Comparison of ENCODE assay signal across 22 mouse cellular contexts in the genomic region with DNA sequence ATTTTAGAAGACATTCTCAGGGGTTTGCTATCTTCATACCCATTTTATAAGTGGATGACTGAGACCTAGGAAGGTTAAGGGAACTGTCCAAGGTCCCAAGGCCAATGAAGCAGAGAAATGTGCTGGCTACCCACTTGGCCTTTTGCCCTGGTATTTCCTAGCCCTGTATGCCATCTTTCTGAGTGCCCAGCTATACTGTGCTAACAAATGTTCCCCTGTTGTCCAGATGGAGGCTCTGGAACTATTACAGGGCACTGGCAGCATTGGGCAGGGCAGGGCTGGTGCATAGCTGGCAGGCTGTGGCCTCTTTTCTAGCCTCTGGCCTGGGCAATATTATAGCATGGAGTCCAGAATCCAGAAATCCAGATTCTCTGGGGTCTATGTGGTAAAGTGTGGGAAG. TPM values are rescaled to one million over a fixed set of nuclear protein-coding genes. Genes with fewer than 3 reads are reported as not detected.
DNase-seq lines count a peak whose midpoint lies in the region; ATAC-seq lines count a peak whose summit lies in the region.
"Had no signal": no experiment of that assay in that cellular context is flagged by ENCODE, and none has a peak within 500 bp of the region (broad histone marks: within the 10 kb centered on the region; RNA-seq: fewer than 3 reads in every experiment).

No protein-coding gene starts in this region.

- ATAC-seq in cerebellum, adult (ENCODE audit: insufficient number of reproducible peaks, low FRiP score, low TSS enrichment), result peak; percentile 74
- no peak for ATAC-seq in hindbrain, embryonic 12.5 days (ENCODE audit: low FRiP score)
- ATAC-seq: forebrain, embryonic 13.5 days; hindbrain, postnatal 0 days; intestine, embryonic 16.5 days; midbrain, embryonic 13.5 days had no signal

- no peak overlapping the region for H3K9ac ChIP-seq in hindbrain, embryonic 12.5 days
- H3K9ac ChIP-seq: embryonic facial prominence, embryonic 13.5 days; forebrain, embryonic 13.5 days; limb, embryonic 15.5 days; liver, embryonic 14.5 days; lung, embryonic 14.5 days; midbrain, embryonic 13.5 days had no signal

- no peaks in the 10 kb centered on the region for H3K27me3 ChIP-seq in hindbrain, embryonic 12.5 days
- H3K27me3 ChIP-seq: embryonic facial prominence, embryonic 13.5 days; forebrain, embryonic 13.5 days; limb, embryonic 15.5 days had no signal

- H3K27ac ChIP-seq in hindbrain, embryonic 12.5 days, result no peak overlapping the region
- H3K27ac ChIP-seq: embryonic facial prominence, embryonic 13.5 days; forebrain, embryonic 13.5 days; heart, embryonic 10.5 days; layer of hippocampus, adult 2 months; limb, embryonic 15.5 days; liver, embryonic 14.5 days had no signal

- no peak overlapping the region for H3K4me2 ChIP-seq in hindbrain, embryonic 12.5 days (replicated peaks)
- H3K4me2 ChIP-seq: embryonic facial prominence, embryonic 13.5 days; forebrain, embryonic 13.5 days; limb, embryonic 15.5 days; lung, embryonic 14.5 days; midbrain, embryonic 13.5 days had no signal

- no peaks in the 10 kb centered on the region for H3K36me3 ChIP-seq in hindbrain, embryonic 12.5 days
- H3K36me3 ChIP-seq: heart, embryonic 10.5 days; midbrain, embryonic 13.5 days had no signal

- H3K4me3 ChIP-seq in hindbrain, embryonic 12.5 days, result no peak overlapping the region
- H3K4me3 ChIP-seq: embryonic facial prominence, embryonic 13.5 days; forebrain, embryonic 13.5 days; gastrocnemius, adult 2 months; heart, embryonic 10.5 days; layer of hippocampus, adult 2 months; limb, embryonic 15.5 days; megakaryocyte, embryonic 14.5 days; midbrain, embryonic 13.5 days had no signal

- DNase-seq in cerebellum, postnatal 4 days (ENCODE audit: low spot score in 2 of 2), result no peak
- peak; percentile 82 for DNase-seq in adipocyte (ENCODE audit: low spot score)
- DNase-seq in cerebellum, adult 8-10 months, result peak; percentile 42
- peak; percentile 50 to 58 for DNase-seq in cerebellum, postnatal 36 days
- no peak for DNase-seq in right cerebral cortex, adult 18-20 months
- DNase-seq in heart, adult 9 months (ENCODE audit: low spot score in 2 of 2), result no peak
- DNase-seq: kidney, adult 9 months; kidney, postnatal 14 days; lung, embryonic 14.5 days had no signal

- no peaks in the 10 kb centered on the region for H3K9me3 ChIP-seq in hindbrain, embryonic 12.5 days (replicated peaks)
- H3K9me3 ChIP-seq: embryonic facial prominence, embryonic 13.5 days; forebrain, embryonic 13.5 days; heart, embryonic 10.5 days; limb, embryonic 15.5 days; megakaryocyte, embryonic 14.5 days; midbrain, embryonic 13.5 days had no signal

- peaks cover 28% of the 10 kb centered on the region for H3K4me1 ChIP-seq in hindbrain, embryonic 12.5 days

RNA-seq across cellular contexts. Expression of a gene that starts 28.7 kb away (rescaled TPM):
- polyA plus RNA-seq in hindbrain, embryonic 12.5 days (2016; fragmentation: Nextera tagmentation; extraction: Ambion mirVana), result 100 and 102 TPM in 2 replicates

Comparison
In these comparisons a context has a peak if more than half of its experiments do, and no peak if none do; other contexts are left out.
1. DNase-seq: peak in adipocyte (single experiment), cerebellum, adult 8-10 months (single experiment) and cerebellum, postnatal 36 days (2 of 2); none in cerebellum, postnatal 4 days (0 of 2), right cerebral cortex, adult 18-20 months (single experiment) and heart, adult 9 months (0 of 2).